Mouse (Mus musculus): ENCODE data around the gene Slc8a1. TPM values are rescaled to one million over a fixed set of nuclear protein-coding genes. Genes with fewer than 3 reads are reported as not detected.

Gene Slc8a1
- polyA plus RNA-seq, 1 experiment from 2014 or later = 148 TPM

DNA sequence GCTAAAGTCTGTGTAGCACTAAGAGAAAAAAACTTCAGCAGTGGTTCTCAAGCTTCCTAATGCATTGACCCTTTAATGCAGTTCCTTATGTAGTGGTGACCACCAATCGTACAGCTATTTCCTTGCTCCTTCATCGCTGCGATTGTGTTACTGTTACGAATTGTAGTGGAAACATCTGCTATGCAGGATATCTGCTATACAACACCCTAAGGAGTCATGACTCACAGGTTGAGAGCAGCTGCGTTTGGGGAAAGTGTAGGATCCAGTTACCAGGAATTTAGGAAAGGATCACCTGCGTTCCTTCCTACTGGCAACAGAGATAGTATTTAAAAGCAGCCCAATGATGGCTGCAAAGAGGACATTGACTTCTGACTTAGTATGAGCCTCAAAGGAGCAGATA lies 213.4 kb downstream of the Slc8a1 start:
- WGBS (ENCODE audit: insufficient replicate concordance) = 79% methylated on average over 6 of the region's 6 CpGs
- H3K27me3 ChIP-seq (ENCODE audit: control insufficient read depth, insufficient read depth, low read length) = no peaks in the 10 kb centered on the region
- no peaks in the 10 kb centered on the region; the same call in 1 of the 2 replicates for H3K4me1 ChIP-seq (ENCODE audit: control insufficient read depth, insufficient read depth, low read length)
- H3K9ac ChIP-seq (ENCODE audit: low read depth, low read length) = no peak overlapping the region
- no peaks in the 10 kb centered on the region for H3K9me3 ChIP-seq (replicated peaks; ENCODE audit: control insufficient read depth, low read length)
- no peak for ATAC-seq (replicated peaks; ENCODE audit: insufficient number of reproducible peaks, low FRiP score, low TSS enrichment)
- H3K27ac ChIP-seq (ENCODE audit: low read depth, low read length) = no peak overlapping the region
- H3K36me3 ChIP-seq (ENCODE audit: control insufficient read depth, insufficient read depth, low read length) = no peaks in the 10 kb centered on the region
- H3K4me3 ChIP-seq (ENCODE audit: low read depth, low read length) = no peak overlapping the region
- H3K4me2 ChIP-seq = no peak overlapping the region

DNA sequence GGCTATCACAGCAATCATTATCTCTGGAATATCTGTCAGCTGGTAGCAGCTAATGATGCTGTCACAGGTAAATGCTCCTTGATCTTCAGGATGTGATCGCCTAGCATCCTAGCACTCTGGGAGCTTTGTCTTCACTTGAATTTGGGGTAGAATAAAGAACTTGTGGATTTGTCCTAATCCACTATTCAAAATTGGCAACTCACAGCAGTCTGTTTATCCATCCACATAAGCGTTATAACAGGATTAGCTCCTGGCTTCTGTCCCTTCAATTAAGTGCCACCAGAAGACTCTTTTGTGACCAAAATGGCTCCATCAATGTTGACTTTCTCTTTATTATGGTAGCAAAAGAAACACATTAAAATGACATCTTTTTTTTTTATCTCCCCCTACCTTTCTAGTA lies 214.2 kb downstream of the Slc8a1 start:
- no peak for ATAC-seq (replicated peaks; ENCODE audit: insufficient number of reproducible peaks, low FRiP score, low TSS enrichment)
- WGBS (ENCODE audit: insufficient replicate concordance) = 88% methylated on average over 2 of the region's 2 CpGs
- H3K36me3 ChIP-seq (ENCODE audit: control insufficient read depth, insufficient read depth, low read length) = no peaks in the 10 kb centered on the region
- no peaks in the 10 kb centered on the region for H3K27me3 ChIP-seq (ENCODE audit: control insufficient read depth, insufficient read depth, low read length)
- H3K4me3 ChIP-seq (ENCODE audit: low read depth, low read length) = no peak overlapping the region
- H3K4me2 ChIP-seq = no peak overlapping the region
- H3K4me1 ChIP-seq (ENCODE audit: control insufficient read depth, insufficient read depth, low read length) = no peaks in the 10 kb centered on the region; the same call in 1 of the 2 replicates
- no peak overlapping the region for H3K27ac ChIP-seq (ENCODE audit: low read depth, low read length)
- H3K9ac ChIP-seq (ENCODE audit: low read depth, low read length) = no peak overlapping the region
- H3K9me3 ChIP-seq (replicated peaks; ENCODE audit: control insufficient read depth, low read length) = no peaks in the 10 kb centered on the region

DNA sequence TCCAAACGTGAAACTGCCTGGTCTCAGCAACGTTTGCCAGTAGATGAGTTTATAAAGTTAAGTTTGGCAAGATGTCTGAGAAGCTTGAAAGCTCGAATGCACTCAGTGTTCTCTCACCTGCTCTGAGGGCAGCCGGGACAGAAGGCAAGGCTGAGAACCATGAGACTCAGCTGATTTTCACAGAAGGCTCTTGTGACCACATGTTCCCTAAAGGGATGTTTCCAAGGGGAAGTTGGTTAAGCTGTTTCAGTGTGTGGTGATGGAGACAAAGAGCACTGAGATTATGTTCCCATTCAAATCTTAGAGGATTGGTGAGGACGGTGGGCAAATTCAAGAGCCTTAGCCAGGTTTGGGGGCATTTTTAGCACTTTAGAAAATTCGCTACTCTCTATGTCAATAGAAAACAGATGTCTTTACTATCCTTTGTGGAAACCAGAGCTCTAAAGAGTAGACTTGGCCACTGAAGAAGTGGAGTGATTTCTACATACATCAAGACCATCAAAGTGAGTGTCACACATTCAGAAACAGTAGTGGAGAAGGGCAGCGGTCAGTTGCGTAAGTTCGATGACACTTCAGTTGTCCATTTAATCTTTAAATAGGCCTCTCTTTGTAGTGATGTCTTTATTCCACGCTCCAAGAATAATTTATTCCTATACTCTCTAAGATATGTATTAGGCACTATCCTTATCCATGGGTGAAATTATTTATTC lies 219.7 kb downstream of the Slc8a1 start:
- no peak overlapping the region for H3K4me3 ChIP-seq (ENCODE audit: low read depth, low read length)
- ATAC-seq (replicated peaks; ENCODE audit: insufficient number of reproducible peaks, low FRiP score, low TSS enrichment) = no peak
- 85% methylated on average over 10 of the region's 10 CpGs for WGBS (ENCODE audit: insufficient replicate concordance)
- H3K27ac ChIP-seq (ENCODE audit: low read depth, low read length) = no peak overlapping the region
- H3K4me2 ChIP-seq = no peak overlapping the region
- no peak overlapping the region for H3K9ac ChIP-seq (ENCODE audit: low read depth, low read length)
- H3K9me3 ChIP-seq (replicated peaks; ENCODE audit: control insufficient read depth, low read length) = no peaks in the 10 kb centered on the region
- H3K27me3 ChIP-seq (ENCODE audit: control insufficient read depth, insufficient read depth, low read length) = no peaks in the 10 kb centered on the region
- H3K4me1 ChIP-seq (ENCODE audit: control insufficient read depth, insufficient read depth, low read length) = peaks cover 6% of the 10 kb centered on the region; the same call in 1 of the 2 replicates
- H3K36me3 ChIP-seq (ENCODE audit: control insufficient read depth, insufficient read depth, low read length) = no peaks in the 10 kb centered on the region

DNA sequence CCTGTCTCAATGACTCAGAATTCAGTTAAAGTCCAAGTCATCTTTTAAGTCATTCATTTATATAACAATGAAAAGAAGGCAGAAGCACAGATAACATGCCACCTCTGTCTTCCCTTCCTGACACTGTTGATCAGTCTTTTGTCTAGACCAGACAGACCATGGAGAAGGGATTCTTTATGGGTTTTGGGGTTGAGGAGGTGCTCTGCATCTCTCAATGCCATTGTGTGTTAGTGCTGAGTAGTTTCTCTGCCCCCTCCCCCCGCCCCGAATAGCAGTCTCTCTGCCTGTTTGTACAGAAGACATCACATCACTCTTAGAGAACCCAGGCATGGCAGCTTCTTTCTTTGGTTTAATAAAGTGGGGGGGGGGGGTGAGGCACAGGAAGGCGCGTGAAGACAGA lies 222.0 kb downstream of the Slc8a1 start:
- H3K36me3 ChIP-seq (ENCODE audit: control insufficient read depth, insufficient read depth, low read length) = no peaks in the 10 kb centered on the region
- no peaks in the 10 kb centered on the region for H3K9me3 ChIP-seq (replicated peaks; ENCODE audit: control insufficient read depth, low read length)
- no peak for ATAC-seq (replicated peaks; ENCODE audit: insufficient number of reproducible peaks, low FRiP score, low TSS enrichment)
- H3K9ac ChIP-seq (ENCODE audit: low read depth, low read length) = no peak overlapping the region
- H3K27me3 ChIP-seq (ENCODE audit: control insufficient read depth, insufficient read depth, low read length) = no peaks in the 10 kb centered on the region
- H3K4me2 ChIP-seq = no peak overlapping the region
- WGBS (ENCODE audit: insufficient replicate concordance) = 77% methylated on average over 4 of the region's 4 CpGs
- no peak overlapping the region for H3K4me3 ChIP-seq (ENCODE audit: low read depth, low read length)
- no peak overlapping the region for H3K27ac ChIP-seq (ENCODE audit: low read depth, low read length)
- H3K4me1 ChIP-seq (ENCODE audit: control insufficient read depth, insufficient read depth, low read length) = peaks cover 9% of the 10 kb centered on the region; the same call in 1 of the 2 replicates

DNA sequence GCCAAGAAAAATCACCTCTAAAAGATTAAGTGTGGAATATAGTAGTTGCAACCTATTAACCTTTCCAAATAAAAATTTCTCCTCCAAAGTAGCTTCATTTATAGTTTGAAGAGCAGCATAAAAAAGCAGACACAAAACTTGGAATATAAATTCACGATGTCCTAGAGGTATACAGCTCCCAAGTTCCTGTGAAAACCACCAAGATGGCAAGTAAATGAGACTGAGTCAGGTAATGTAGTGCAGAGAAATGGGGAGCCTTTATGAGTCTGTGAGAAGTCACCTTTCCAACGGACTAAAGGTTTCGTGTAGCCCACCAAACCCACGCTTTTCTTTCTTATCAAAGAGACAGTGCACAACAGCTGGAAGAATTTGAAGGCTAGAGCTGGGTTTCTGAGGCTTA lies 224.2 kb downstream of the Slc8a1 start:
- no peaks in the 10 kb centered on the region for H3K36me3 ChIP-seq (ENCODE audit: control insufficient read depth, insufficient read depth, low read length)
- no peak overlapping the region for H3K4me3 ChIP-seq (ENCODE audit: low read depth, low read length)
- 80% methylated on average over 4 of the region's 4 CpGs for WGBS (ENCODE audit: insufficient replicate concordance)
- ATAC-seq (replicated peaks; ENCODE audit: insufficient number of reproducible peaks, low FRiP score, low TSS enrichment) = 0 out of 2 replicates have a peak, but pooled peaks have one; percentile 10
- H3K4me2 ChIP-seq = no peak overlapping the region
- no peaks in the 10 kb centered on the region for H3K27me3 ChIP-seq (ENCODE audit: control insufficient read depth, insufficient read depth, low read length)
- peaks cover 9% of the 10 kb centered on the region; the same call in 1 of the 2 replicates for H3K4me1 ChIP-seq (ENCODE audit: control insufficient read depth, insufficient read depth, low read length)
- no peaks in the 10 kb centered on the region for H3K9me3 ChIP-seq (replicated peaks; ENCODE audit: control insufficient read depth, low read length)
- H3K9ac ChIP-seq (ENCODE audit: low read depth, low read length) = no peak overlapping the region
- no peak overlapping the region for H3K27ac ChIP-seq (ENCODE audit: low read depth, low read length)

DNA sequence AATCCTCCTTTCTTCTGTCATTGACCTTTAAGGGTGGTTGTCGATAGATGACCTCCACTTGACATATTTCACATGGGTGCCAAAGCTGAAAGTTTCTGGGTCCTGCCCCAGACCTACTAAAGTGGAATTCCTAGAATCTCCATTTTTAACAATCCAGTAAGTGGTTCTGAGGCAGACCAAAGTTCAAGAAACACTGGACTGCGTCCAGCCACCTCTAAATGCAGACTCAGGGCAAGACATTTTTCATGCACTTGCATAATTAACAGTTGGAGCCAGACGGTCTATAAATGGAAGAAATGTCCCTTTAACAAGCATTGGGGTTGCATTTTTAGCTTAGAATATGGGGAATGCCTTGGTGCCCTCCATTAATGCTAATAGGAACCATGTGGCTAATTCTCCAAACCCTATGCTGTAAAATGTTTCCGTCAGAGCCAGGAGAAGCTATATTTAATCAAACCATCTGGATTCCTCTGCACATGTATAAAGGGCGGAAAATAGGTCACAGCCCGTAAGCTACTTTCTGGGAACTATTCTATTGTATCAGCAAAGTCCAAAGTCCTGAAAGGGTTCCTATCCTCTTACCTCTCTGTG lies 224.7 kb downstream of the Slc8a1 start:
- H3K27ac ChIP-seq (ENCODE audit: low read depth, low read length) = no peak overlapping the region
- no peak overlapping the region for H3K9ac ChIP-seq (ENCODE audit: low read depth, low read length)
- no peak overlapping the region for H3K4me3 ChIP-seq (ENCODE audit: low read depth, low read length)
- WGBS (ENCODE audit: insufficient replicate concordance) = 63% methylated on average over 6 of the region's 6 CpGs
- H3K36me3 ChIP-seq (ENCODE audit: control insufficient read depth, insufficient read depth, low read length) = no peaks in the 10 kb centered on the region
- H3K27me3 ChIP-seq (ENCODE audit: control insufficient read depth, insufficient read depth, low read length) = no peaks in the 10 kb centered on the region
- no peak overlapping the region for H3K4me2 ChIP-seq
- peaks cover 9% of the 10 kb centered on the region; the same call in 1 of the 2 replicates for H3K4me1 ChIP-seq (ENCODE audit: control insufficient read depth, insufficient read depth, low read length)
- ATAC-seq (replicated peaks; ENCODE audit: insufficient number of reproducible peaks, low FRiP score, low TSS enrichment) = no peak
- no peaks in the 10 kb centered on the region for H3K9me3 ChIP-seq (replicated peaks; ENCODE audit: control insufficient read depth, low read length)

DNA sequence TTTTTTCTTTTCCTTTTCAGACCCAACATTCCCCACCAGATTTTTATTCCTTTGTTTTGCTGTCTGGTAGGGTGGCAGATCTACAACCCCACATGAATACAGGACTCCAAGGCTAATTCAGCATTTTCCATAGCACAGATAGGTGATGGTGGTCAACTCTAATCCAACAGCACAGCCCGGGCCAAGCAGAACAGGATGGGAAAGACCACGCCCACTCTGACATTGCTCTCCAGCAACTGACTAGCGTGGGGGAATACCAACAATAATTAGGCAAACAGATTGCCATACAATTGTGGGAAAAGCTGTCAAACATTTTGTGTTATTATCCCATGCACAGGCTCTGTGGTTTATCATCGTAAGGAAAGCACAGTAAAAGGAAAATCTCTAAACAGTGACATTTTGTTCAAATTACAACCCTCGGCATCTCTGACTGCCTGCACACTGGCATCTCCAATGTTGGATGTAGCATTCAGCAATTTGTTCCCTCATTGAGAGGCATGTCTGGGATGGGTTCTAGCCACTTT lies 233.0 kb downstream of the Slc8a1 start:
- Histone ChIP-seq H3K4me2 (no peak overlapping the region), H3K4me3 (ENCODE audit: low read depth, low read length) (no peak overlapping the region), H3K4me1 (ENCODE audit: control insufficient read depth, insufficient read depth, low read length) (peaks cover 3% of the 10 kb centered on the region; the same call in 1 of the 2 replicates), H3K27ac (ENCODE audit: low read depth, low read length) (no peak overlapping the region), H3K9me3 (replicated peaks; ENCODE audit: control insufficient read depth, low read length) (no peaks in the 10 kb centered on the region), H3K27me3 (ENCODE audit: control insufficient read depth, insufficient read depth, low read length) (no peaks in the 10 kb centered on the region), H3K36me3 (ENCODE audit: control insufficient read depth, insufficient read depth, low read length) (no peaks in the 10 kb centered on the region), H3K9ac (ENCODE audit: low read depth, low read length) (no peak overlapping the region)
- WGBS (ENCODE audit: insufficient replicate concordance) = 76% methylated on average over 5 of the region's 5 CpGs
- ATAC-seq (replicated peaks; ENCODE audit: insufficient number of reproducible peaks, low FRiP score, low TSS enrichment) = no peak

DNA sequence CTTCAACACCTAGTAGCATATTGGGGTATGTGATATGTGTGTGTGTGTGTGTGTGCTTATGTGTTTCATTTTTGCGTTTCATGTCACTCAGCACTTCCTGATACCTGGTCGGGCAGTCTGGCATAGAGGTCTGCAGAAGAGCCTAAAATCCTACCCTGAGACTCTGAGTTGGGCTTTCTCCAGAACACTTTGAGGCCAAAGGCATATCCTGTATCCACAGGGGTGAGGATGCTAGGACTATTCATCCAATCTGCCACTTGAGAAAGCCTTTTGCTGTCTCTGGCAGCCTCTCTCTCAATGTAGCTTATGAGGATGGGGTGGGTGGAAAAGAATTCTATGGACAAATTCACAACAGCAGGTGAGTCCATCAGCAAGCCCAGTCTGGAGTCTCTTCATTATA lies 234.1 kb downstream of the Slc8a1 start:
- WGBS (ENCODE audit: insufficient replicate concordance) = 82% methylated on average over 2 of the region's 2 CpGs
- Histone ChIP-seq H3K36me3 (ENCODE audit: control insufficient read depth, insufficient read depth, low read length) (no peaks in the 10 kb centered on the region), H3K27ac (ENCODE audit: low read depth, low read length) (no peak overlapping the region), H3K4me3 (ENCODE audit: low read depth, low read length) (no peak overlapping the region), H3K9me3 (replicated peaks; ENCODE audit: control insufficient read depth, low read length) (no peaks in the 10 kb centered on the region), H3K9ac (ENCODE audit: low read depth, low read length) (no peak overlapping the region), H3K4me1 (ENCODE audit: control insufficient read depth, insufficient read depth, low read length) (peaks cover 3% of the 10 kb centered on the region; the same call in 1 of the 2 replicates), H3K27me3 (ENCODE audit: control insufficient read depth, insufficient read depth, low read length) (no peaks in the 10 kb centered on the region), H3K4me2 (no peak overlapping the region)
- ATAC-seq (replicated peaks; ENCODE audit: insufficient number of reproducible peaks, low FRiP score, low TSS enrichment) = no peak

All from heart, embryonic 11.5 days (tissue).